Mouse (Mus musculus) adipocyte (in vitro differentiated cells): ENCODE results near the gene Gfy.
A peak's percentile ranks its signal among the peaks of the same experiment; 100 is the strongest.

Experiments used
- DNase-seq: peaks from one replicate; pipeline ENCODE4 v3.0.0-alpha.2; 2016; ENCODE audit warnings: low spot score

Gene Gfy

DNA sequence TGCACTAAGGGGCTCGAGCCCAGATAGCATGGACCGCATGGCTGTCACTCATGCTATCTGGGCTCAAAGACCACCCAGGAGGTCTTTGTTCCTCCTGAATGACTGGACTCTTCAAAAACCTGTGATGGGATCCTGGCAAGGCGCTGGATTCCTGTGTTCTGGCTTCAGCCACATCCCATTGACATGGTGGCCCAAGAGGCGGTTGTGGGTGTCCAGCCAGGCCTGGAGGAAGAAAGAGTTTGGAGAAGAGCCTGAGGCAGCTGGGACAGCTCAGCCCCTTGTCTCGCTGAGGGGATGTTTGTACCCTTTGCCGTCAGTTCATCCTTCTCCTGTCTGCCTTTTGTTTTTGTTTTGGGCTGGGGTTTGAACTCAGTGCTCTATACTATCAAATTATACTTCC, 29.8 kb downstream of the Gfy start:
- no peak for DNase-seq

DNA sequence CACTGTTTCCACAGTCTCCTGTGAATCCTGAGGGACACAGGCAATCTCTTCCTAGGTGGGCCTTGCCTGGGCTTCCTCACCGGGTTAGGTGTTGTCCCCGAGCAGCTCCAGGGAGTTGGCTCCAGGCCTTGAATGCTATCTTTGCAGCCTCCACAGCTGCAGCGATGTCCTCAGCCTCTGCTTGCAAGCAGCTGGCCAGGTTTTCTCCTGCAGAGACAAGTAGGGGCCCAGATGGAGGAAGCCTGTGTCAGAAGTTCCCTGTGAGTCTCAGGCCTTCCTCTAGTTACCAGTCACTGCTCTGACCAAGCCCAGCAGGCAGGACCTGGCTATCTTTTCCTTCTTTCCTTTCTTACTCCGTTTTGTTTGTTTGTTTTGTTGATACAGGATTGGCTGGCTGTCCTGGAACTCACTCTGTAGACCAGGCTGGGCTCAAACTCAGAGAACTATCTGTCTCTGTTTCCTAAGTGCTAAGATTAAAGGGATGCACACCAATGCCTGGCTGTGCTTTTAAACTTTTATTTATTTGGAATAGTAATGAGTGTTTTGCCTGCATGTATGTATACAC, 30.8 kb downstream of the Gfy start:
- DNase-seq = no peak

DNA sequence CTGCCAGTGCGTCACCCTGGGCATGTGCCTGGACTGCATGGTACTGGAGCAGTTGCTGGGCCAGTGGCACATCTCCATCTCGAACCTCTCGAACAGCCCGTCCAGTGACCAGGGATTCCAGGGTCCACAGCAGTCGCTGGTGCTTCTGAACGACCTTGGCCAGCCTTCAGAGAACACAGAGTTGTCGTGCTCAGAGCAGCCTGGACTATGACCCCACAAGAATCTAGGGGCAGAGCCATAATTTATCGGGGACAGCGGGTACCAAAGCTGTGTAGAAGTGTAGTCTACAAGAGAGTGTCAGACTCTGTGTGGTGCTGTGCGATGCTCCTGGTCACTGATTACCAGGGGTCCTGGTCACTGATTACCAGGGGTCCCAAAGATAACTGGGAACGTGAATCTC, 31.5 kb downstream of the Gfy start:
- DNase-seq = no peak

DNA sequence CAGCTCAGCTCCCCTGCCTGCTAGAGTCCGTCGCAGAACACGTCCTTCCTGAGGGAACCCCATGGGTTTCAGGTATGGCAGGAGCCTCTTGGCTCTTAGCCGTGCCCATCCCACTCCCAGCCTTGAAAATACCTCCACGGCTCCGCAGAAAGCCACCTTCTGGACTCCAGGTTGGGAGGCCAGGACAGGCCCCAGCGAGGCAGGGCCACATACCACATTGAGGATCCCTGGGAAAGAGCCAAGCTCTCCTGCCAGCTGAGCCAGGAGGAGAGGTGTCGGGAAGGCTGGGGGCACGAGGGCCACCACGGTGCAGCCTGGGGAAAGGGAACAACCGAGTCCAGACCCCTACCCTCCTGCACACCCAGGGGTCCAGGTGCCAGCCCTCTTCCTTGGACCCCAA, 32.1 kb downstream of the Gfy start:
- no peak for DNase-seq

DNA sequence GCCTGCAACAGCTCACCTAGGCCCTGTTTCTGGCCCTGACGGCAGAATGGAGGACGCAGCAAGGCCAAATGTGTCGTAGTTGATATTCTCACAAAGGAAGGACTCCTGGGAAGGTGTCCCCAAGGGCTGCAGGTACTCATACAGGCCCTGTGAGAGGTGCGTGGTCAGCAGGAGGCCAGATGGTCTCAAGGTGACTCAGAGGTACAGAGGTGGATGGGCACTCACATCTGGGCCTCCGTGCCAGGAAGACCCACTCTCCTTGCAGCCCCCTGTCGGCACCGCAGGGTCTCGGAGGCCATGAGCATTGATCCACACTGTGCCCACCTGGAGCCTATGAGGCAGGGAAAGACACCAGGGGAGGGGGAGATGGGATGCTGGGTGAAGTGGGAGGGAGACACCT, 33.9 kb downstream of the Gfy start:
- DNase-seq = no peak

DNA sequence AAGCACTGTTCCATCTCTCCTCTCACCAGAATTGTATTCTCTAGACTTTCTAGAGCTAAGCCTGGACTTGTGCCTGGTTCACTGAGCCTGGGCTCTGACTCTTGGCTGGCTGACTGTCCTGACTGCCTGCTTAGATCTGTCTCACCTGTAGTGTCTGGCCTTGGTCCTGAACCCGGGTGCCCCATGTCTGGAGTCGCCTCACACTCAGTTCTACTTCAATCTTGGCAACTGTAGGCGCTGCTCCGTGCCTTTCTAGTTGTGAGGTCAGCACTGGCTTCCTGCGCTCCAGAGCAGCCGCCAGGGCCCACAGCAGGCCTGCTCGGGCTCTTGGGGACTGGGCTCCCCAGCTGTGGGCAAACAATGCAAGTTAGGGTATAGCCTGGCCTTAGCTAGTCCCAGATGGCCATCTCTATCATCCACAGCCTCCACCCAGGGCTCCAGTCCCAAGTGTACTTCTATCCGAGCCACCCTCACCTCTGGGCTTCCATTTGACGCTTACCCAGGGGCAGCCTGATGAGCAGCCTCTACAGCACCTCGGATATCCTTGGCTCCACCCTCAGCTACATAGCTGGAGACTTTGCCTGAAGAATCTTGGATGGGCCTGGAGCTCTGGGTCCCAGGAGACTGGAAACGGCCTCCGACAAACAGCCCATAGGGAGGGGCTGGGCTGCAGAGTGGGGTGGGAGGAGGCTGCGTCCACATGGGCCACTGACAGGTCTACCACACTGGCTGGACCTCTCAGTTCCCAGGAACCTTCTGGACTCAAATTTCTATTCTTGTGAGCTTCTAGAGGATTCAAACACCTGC, 34.8 kb downstream of the Gfy start:
- DNase-seq = no peak

DNA sequence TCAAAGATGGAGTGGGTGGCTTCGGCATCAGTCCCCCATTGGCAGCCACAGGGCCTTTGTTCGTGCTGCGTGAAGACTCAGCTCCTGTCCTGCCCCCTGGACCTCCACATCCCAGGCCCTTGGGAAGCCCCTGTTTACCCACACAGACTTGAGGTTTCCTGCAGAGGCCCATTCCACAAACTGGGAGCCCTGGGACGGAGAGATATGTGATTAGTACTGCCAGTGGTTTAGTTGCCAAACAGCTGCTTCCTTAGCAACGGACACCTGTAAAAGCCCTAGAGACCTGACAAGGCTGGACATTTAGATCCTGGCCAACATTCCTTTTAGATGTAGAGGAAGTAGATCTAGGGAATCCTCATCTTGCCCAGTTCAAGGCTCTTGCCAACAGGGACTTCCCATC, 37.5 kb downstream of the Gfy start:
- no peak for DNase-seq

DNA sequence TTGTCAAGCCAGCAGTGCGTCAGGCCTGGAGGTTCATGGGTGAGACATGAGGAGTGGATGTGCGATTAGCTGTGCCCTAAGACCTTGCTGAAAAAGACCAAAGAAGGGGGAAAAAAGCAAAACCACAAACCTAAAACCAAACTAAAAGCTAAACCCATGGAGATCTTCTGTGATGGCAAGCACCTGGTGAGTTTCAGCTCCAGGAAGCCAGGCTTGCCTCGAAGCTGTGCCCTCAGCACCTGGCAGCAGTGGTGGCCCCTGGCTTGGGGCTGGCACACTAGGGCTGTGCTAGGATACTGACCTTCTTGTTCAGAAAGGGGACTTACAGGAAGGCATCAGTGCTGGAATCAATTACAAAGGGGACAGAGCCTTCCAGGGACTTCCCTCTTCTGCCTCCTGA, 38.0 kb downstream of the Gfy start:
- no peak for DNase-seq

DNA sequence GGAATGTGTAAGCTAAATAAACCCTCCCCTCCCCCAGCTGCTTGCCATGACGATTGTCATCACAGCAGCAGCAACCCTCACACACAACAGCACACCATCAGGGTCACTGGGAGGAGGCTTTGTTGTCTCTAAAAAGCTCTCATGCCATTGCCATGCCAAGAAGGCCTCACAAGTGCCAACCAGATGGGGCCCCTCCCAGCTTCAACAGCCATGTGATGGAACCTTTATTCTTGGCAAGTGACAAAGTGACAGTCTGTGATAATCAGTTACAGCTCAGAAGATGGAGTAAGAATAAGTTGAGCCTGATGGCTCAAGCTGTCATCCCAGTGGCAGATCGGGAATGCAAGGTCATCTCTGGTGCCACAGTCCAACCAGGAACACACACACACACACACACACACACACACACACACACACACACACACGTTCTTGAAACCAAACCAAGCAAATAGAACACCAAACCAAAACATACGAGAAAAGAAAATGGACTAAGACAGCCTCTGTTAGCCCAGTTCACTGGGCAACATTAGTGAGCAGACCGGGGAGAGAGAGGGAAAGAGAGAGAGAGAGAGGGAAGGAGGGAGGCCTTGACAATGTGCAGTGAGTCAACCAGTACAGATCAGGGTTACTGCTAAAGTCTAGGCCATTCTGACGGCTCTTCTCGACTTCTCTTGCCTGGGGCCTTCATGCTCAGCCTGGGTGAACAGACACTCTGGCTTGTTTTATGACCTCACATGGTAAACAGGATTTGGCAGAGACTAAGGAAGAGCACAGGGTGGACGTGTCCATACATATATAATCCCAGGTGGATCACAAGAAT, 39.3 kb downstream of the Gfy start:
- DNase-seq = no peak

DNA sequence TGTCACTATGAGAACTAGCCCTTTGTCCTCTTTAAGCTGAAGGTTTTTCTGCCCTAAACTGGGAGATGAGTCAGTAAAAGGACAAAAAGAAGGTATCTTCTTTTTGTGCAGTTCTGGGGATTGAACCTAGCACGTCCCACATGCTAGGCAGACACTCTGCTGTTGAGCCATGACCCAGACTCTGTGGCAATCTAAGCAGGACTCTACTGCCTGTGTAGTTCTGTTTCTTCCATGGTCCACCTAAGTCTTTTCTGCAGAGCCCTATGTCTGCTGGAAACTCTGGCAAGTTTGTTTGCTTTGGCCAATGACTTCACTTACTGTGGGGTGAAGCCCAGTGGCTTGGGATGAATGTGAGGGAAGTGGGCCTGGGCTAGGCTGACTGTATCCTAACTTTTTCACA, 41.0 kb downstream of the Gfy start:
- peak; percentile 19 for DNase-seq

DNA sequence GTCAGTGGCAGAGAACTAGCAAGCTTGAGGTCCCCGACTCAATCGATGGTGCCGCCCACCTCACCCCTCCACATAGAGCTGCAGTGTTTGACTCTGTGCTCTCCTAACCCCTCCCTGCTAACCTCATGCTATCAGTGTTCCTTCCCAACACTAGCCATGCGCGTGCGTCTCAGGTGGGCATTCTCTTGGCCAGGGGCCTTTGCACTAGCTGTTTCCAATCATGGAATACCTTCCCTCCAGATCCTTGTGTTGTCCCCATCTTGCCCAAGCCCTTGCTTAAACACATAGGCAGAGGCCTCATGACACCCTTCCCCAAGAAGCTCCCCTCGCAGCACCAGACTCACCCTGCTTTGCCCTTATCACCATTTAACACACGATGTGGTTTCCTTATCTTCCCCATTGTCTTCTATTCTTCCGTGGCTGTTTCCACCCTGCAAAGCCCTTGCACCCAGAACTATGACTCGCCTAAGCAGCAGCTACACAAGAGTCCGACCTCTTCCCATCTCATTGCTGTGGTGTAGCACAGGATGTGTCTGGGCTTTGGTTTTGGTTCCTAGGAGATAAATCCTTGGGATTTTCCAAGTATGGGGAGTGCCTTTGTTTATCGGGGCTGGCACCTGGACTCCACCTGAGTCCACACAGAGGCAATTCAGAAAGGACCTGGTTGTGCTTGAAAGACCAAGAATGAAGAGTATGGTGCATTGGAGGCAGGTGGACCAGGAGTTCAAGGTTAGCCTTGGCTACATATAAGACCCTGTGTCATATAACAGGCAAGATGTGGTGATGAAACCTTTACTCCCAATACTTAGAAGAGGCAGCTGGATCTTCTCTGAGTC, 42.0 kb downstream of the Gfy start:
- DNase-seq = no peak

DNA sequence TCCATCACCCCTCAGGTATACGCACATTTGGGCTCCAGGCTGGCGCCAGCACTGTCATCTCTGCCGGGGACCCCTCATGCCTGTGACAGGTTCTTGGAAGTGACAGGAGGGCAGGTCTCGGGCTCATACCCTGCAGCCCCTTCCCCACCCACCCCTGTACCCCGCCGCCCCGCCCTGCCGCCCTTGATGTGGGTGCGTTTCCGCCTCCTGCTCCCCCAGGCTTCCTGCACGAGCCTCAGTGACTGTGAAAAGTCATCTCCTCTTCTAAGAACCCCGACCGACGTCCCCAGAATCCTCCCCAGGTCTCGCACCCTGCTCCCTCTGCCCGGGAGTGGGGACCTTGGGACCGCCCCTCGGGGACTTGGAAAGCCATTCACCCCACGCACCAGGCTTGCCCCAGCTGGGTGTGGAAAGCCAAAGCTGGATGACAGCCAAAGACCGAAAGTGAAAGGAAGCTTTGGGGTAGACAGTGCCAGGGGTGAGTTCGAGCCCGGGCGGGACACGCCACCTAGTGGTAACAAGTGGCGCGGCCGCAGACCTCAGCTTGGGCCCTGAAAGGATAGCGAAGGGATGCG, 43.3 kb downstream of the Gfy start, which contains the start of the genes Gm45713 and Flt3l:
Gm45713 (minus strand) TSS at position 239 of the 575 bp plus-strand sequence.
Flt3l (minus strand) TSS at position 440 of the 575 bp plus-strand sequence.
- DNase-seq = peak; percentile 91

DNA sequence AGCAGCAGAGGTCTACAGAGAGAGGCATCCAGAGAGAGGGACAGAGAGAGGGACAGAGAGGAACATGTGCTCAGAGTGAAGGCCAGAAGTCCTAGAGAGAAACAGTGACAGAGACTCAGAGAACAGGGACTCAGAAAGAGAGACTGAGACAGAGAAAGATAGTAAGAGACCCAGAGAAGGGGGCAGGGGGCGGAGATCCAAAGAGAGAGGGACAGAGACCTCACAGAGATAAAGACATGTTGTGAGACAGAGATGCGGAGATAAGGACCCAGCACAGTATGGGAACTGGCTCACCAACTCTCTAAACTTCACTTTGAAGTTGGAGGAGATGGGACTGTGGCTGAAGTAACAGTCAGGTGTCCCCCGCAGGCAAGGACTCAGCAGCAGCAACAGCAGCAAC, 44.0 kb downstream of the Gfy start:
- DNase-seq = no peak

DNA sequence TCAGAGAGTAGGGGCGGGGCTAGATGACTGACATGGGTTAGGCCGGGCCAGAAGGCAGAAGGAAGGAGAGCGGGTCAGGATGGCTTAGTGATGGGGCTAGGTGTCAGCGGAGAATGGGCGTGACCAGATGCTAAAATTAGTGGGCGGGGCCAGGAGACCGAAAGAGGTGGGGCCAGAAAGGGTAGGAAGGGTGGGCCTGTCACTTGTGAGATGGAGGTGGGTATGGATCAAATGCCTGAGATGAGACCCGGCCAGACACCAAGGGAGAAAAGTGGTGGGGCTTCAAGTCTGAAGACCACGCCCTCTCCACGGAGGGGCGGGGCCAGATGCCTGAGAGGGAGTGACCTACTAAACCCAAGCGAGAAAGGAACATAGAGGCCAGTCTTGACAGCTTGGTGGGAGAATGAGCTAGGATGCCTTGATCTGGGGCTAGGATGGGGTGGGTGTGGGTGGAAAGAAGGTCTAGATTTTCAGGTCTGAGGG, 44.8 kb downstream of the Gfy start:
- DNase-seq = no peak

DNA sequence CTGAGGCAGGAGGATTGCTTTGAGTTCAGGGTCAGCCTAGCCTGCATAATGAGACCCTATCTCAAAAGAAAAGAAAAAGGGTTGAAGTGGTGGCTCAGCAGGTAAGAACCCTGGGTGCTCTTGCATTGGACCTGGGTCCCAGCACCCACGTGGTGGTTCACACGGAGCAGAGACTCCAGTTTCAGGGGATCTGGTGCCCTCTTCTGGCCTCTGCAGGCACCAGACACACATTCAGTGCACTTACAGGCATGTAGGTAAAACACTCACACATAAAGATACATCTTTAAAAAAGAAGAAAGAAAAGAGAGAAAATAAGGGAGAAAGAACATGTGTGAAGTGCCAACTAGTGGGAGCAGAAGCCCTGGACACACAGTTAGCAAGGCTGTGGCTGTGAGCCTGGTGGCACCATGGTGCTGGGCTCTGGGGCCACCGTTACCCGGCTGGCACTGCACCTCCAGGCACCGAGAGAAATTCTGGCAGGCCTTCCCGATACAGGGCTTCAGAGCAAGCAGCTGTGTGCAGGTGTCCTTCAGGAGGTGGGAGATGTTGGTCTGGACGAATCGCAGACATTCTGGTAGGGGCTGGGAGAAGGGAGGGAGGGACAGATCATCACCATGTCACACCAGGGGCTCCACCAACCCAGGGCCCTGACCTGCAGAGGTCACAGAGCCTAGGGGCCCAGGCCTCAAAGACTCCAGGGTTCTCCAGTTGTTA, 45.8 kb downstream of the Gfy start:
- DNase-seq = no peak

DNA sequence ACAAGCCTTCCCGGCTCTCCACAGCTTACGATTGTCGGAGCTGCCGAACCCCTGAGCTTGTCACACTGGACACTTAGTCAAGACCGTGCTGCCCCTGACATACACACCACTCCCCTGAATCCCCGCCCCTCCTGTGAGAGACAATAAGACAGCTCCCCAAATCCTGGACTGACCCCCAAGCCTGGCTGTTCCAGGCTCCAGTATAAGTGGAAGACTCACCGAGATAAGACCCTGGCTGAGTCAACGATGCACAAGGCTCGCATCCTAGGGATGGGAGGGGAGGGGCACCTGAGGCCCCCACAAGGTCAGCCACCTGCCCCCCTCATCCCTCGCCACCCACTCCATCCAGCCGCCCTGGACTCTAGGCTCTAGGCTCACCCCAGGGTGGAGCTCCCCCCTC, 47.5 kb downstream of the Gfy start:
- DNase-seq = no peak

DNA sequence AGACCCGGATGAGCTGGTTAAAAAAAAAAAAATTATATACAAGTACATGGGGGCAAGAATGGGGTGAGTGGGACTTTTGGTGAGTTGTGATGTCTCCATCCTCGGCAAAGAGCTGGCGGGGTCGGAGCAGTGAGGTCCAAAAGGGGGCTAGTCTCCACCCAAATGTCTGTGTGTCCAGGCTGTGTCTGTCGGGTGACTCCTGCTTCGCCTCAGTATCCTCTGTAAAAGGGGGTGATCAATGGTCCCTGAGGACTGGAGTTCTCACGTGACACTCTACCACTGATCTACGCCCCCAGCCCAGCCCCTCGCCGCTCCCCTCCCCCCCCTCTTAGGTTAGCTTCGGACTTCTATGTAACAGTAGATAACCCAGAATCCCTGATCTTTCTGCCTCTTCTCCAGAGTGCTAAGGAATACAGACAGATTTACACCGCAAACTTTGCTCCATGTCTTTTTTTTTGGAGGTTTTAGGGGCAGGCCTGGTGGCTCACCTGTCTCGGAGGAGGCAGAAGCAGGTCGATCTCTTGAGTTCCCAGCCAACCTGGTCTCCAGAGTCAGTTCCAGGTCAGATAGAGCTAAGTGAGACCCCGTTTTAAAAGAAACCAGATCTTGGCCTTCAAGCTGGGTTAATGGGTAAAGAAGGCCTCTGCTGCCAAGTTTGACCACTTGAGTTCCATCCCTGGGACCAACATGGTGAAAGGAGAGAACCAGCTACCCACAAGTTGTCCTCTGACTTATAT, 49.4 kb downstream of the Gfy start:
- no peak for DNase-seq

DNA sequence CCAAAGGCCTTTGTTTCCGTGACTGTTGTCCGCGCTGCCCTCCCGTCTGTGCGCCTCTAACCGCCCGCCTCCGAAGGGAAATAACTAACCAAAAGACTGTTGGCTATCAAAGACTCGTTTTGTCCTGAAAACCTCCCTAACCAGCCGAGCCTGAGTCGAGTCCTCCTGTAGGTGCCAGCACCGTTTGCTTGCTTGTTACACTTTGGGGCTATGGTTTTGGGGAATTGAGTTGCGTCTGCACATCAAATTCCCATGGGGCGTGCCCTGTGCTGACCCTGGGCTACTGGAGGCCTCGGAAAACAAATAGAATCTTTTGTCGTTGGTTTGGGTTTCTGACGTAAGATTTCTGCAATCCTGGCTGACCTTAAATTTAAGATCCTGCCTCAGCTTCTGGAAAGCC, 50.1 kb downstream of the Gfy start:
- DNase-seq = peak; percentile 76

DNA sequence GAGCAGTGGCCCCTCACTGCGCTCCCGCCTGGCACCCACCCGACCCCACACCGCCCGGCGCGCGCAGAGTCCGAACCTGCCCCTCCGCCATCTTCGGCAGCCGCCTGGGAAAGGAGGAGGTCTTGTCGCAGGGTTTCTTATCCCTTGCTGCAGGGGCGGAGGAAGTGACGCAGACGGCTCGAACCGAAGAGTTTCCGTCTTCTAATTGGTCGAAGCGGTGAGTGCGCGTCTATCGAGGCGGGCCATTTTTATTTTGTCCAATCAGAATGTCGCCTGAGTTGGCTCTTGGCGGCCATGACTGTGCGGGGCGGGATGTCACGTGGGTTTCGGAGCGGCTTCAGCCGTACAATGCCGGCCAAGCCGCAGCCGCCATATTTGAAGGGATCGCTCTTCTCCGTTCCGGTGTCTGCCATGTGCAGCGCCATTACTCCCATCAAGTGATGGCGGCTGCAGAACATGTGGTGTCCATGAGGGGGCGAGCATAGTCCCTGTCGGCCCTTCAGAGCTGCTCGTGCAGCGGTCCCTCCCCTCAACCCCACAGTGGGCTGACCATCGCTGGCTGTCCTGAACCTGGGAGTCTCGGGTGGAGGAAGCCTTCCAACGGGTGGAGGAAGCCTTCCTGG, 50.6 kb downstream of the Gfy start, which contains the start of gene Rpl13a:
Rpl13a (minus strand) TSS at position 138 of the 623 bp plus-strand sequence.
- DNase-seq = peak; percentile 98
